Mouse (Mus musculus): ENCODE results near the gene Prkar1a. TPM values are rescaled to one million over a fixed set of nuclear protein-coding genes. Genes with fewer than 3 reads are reported as not detected.

Prkar1a gene
- total RNA-seq, 2 experiments from 2014 or later, result 470 to 506 TPM

GRCm38 (mm10) chr11:109670026-109670916 lies 21.1 kb downstream of the Prkar1a start:
- intact Hi-C loops (cut with DNase I), result loop anchor here (1.0 kb wide), 1 partner anchor 190 kb away; no protein-coding TSS in a partner anchor
- DNase-seq (ENCODE audit: low spot score in 2 of 2), result peak in 1 of 2 experiments; percentile 85

GRCm38 (mm10) chr11:109671136-109672020 lies 22.2 kb downstream of the Prkar1a start:
- DNase-seq (ENCODE audit: low spot score in 2 of 2), result no peak
- intact Hi-C loops (cut with DNase I), result no loop called here

- DNase-seq (ENCODE audit: low spot score in 2 of 2), result no peak
- intact Hi-C loops (cut with DNase I), result no loop called here
Observed at GRCm38 (mm10) chr11:109672021-109672324, 22.8 kb downstream of the Prkar1a start.

- DNase-seq (ENCODE audit: low spot score in 2 of 2), result no peak
- intact Hi-C loops (cut with DNase I), result no loop called here
Observed at GRCm38 (mm10) chr11:109672396-109672795, 23.2 kb downstream of the Prkar1a start.

GRCm38 (mm10) chr11:109672881-109673739 lies 23.9 kb downstream of the Prkar1a start:
- intact Hi-C loops (cut with DNase I), result no loop called here

GRCm38 (mm10) chr11:109673741-109674140 lies 24.5 kb downstream of the Prkar1a start:
- intact Hi-C loops (cut with DNase I), result no loop called here
- DNase-seq (ENCODE audit: low spot score in 2 of 2), result no peak

More at GRCm38 (mm10) chr11:109672881-109673739, 23.9 kb downstream of the Prkar1a start:
- DNase-seq (ENCODE audit: low spot score in 2 of 2), result no peak

- intact Hi-C loops (cut with DNase I), result no loop called here
- DNase-seq (ENCODE audit: low spot score in 2 of 2), result no peak
Observed at GRCm38 (mm10) chr11:109674542-109674941, 25.3 kb downstream of the Prkar1a start.

GRCm38 (mm10) chr11:109675208-109675607 lies 26.0 kb downstream of the Prkar1a start:
- intact Hi-C loops (cut with DNase I), result loop anchor here (5.0 kb wide), 1 partner anchor 42 kb away; no protein-coding TSS in a partner anchor
- no peak for DNase-seq (ENCODE audit: low spot score in 2 of 2)

- intact Hi-C loops (cut with DNase I), result loop anchor here (5.0 kb wide), 1 partner anchor 42 kb away; no protein-coding TSS in a partner anchor
- no peak for DNase-seq (ENCODE audit: low spot score in 2 of 2)
Observed at GRCm38 (mm10) chr11:109675771-109676170, 26.6 kb downstream of the Prkar1a start.

- no peak for DNase-seq (ENCODE audit: low spot score in 2 of 2)
- intact Hi-C loops (cut with DNase I), result loop anchor here (5.0 kb wide), 1 partner anchor 41 kb away; no protein-coding TSS in a partner anchor
Observed at GRCm38 (mm10) chr11:109676621-109677373, 27.6 kb downstream of the Prkar1a start.

- no peak for DNase-seq (ENCODE audit: low spot score in 2 of 2)
- intact Hi-C loops (cut with DNase I), result loop anchor here (5.0 kb wide), 1 partner anchor 39 kb away; no protein-coding TSS in a partner anchor
Observed at GRCm38 (mm10) chr11:109678291-109678690, 29.1 kb downstream of the Prkar1a start.

GRCm38 (mm10) chr11:109680934-109681333 lies 31.7 kb downstream of the Prkar1a start:
- no peak for DNase-seq (ENCODE audit: low spot score in 2 of 2)
- intact Hi-C loops (cut with DNase I), result no loop called here

GRCm38 (mm10) chr11:109681556-109681955 lies 32.4 kb downstream of the Prkar1a start:
- intact Hi-C loops (cut with DNase I), result no loop called here
- no peak for DNase-seq (ENCODE audit: low spot score in 2 of 2)

- intact Hi-C loops (cut with DNase I), result no loop called here
- no peak for DNase-seq (ENCODE audit: low spot score in 2 of 2)
Observed at GRCm38 (mm10) chr11:109682221-109682620, 33.0 kb downstream of the Prkar1a start.

GRCm38 (mm10) chr11:109689539-109689938 lies 40.3 kb downstream of the Prkar1a start:
- intact Hi-C loops (cut with DNase I), result no loop called here
- no peak for DNase-seq (ENCODE audit: low spot score in 2 of 2)

- DNase-seq (ENCODE audit: low spot score in 2 of 2), result no peak
- intact Hi-C loops (cut with DNase I), result no loop called here
Observed at GRCm38 (mm10) chr11:109692737-109693136, 43.5 kb downstream of the Prkar1a start.

GRCm38 (mm10) chr11:109696519-109696918 lies 47.3 kb downstream of the Prkar1a start:
- intact Hi-C loops (cut with DNase I), result no loop called here
- DNase-seq (ENCODE audit: low spot score in 2 of 2), result no peak

- intact Hi-C loops (cut with DNase I), result no loop called here
- DNase-seq (ENCODE audit: low spot score in 2 of 2), result no peak
Observed at GRCm38 (mm10) chr11:109697089-109697643, 48.0 kb downstream of the Prkar1a start.
